Mouse (Mus musculus) forebrain, embryonic 16.5 days (tissue): ENCODE measurements at regions not wholly inside any gene's neighbourhood (a gene's known extent, or its start where the extent isn't known, plus 50 kb on each side); places are given as distances from the start of the nearest gene placed in this dataset.

Experiments
- ATAC-seq: fragments of 200-750 bp; cut with Nextera tagmentation; 2 replicates; pipeline ENCODE4 v1.8.0; 2017; ENCODE audit warnings: mild to moderate bottlenecking, moderate library complexity
- H3K27ac ChIP-seq: fragments of 300-500 bp; sonication (generic); 2 replicates; pipeline ENCODE4 v1.5.1; 2014; ENCODE audit warnings: low read length, control low read depth
- H3K27me3 ChIP-seq: fragments of 300-500 bp; sonication (generic); replicated peaks from 2 replicates; pipeline ENCODE4 v1.6.1; 2014; ENCODE audit warnings: low read length; ENCODE audit not compliant: control insufficient read depth, insufficient read depth
- H3K36me3 ChIP-seq: fragments of 300-500 bp; sonication (generic); 2 replicates; pipeline ENCODE4 v1.6.1; 2014; ENCODE audit not compliant: control insufficient read depth, insufficient read depth
- H3K4me1 ChIP-seq: fragments of 300-500 bp; sonication (generic); replicated peaks from 2 replicates; pipeline ENCODE4 v1.6.1; 2014; ENCODE audit warnings: low read length; ENCODE audit not compliant: control insufficient read depth, insufficient read depth
- H3K4me2 ChIP-seq: fragments of 300-500 bp; sonication (generic); 2 replicates; pipeline ENCODE4 v1.6.1; 2014; ENCODE audit warnings: mild to moderate bottlenecking, low read length, control low read depth
- H3K4me3 ChIP-seq: fragments of 300-500 bp; sonication (generic); replicated peaks from 2 replicates; pipeline ENCODE4 v1.5.1; 2014; ENCODE audit warnings: mild to moderate bottlenecking, low read length, control low read depth
- H3K9ac ChIP-seq: fragments of 300-500 bp; sonication (generic); replicated peaks from 2 replicates; pipeline ENCODE4 v1.6.1; 2014; ENCODE audit warnings: low read depth, low read length, control low read depth
- H3K9me3 ChIP-seq: fragments of 300-500 bp; sonication (generic); 2 replicates; pipeline ENCODE4 v1.6.1; 2016; ENCODE audit warnings: low read length; ENCODE audit not compliant: control insufficient read depth
- WGBS: fragments of 180-500 bp; shearing (Covaris S2); extraction: QIAGEN DNeasy Blood & Tissue Kit; methylation state at CpG from one replicate; pipeline ENCODE4 v1.1.7; 2014; 5-methylcytosine and 5-hydroxymethylcytosine counted together

DNA sequence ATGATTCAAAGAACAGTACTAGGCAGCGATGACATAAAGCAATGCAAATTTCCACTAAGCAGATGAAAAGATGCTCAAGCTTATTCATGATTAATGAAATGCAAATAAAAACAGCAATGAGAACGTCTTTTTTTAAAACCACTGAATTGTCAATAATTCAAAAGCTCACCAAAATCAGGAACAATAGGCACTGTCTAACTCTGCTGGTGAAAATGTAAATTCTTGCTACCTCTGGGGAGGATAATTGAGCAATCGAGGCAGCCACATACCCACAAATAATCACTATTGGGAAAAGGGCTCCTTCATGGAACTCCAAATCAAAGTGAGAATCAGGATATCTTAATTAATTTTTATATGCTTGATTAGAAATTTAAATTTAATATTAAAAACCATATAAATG is 663.3 kb downstream of the Smarca1 start:
- Histone ChIP-seq H3K4me1 (no peaks in the 10 kb centered on the region), H3K9ac (no peak overlapping the region), H3K36me3 (no peaks in the 10 kb centered on the region), H3K4me2 (no peak overlapping the region), H3K9me3 (no peaks in the 10 kb centered on the region), H3K27me3 (no peaks in the 10 kb centered on the region), H3K4me3 (no peak overlapping the region), H3K27ac (no peak overlapping the region)
- ATAC-seq: peak; percentile 55
- whole genome bisulfite sequencing: 20% methylated on average over 3 of the region's 3 CpGs

DNA sequence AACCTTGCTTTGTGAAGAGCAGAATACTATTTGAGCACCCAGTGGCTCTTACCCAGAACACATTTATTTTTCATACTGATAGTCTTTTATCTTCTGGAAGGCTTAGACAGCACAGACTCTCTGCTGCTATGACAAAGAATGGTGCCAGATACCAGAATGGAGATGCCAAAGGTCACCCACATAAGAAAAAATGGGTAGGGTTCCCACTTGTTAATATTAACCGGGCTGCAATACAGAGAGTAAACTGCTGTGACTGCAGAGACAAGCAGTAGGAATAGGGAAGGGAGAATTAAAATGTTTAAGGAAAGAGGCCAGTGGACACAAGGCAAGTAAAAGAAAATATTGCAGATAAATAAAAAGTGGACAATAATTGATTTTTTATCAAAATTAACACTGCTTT is 709.9 kb downstream of the Smarca1 start:
- Histone ChIP-seq H3K4me1 (no peaks in the 10 kb centered on the region), H3K9ac (no peak overlapping the region), H3K27me3 (no peaks in the 10 kb centered on the region), H3K4me3 (no peak overlapping the region), H3K4me2 (no peak overlapping the region), H3K36me3 (no peaks in the 10 kb centered on the region), H3K9me3 (no peaks in the 10 kb centered on the region), H3K27ac (no peak overlapping the region)
- ATAC-seq: no peak
- WGBS: 86% methylated on average over 1 of the region's 1 CpGs

DNA sequence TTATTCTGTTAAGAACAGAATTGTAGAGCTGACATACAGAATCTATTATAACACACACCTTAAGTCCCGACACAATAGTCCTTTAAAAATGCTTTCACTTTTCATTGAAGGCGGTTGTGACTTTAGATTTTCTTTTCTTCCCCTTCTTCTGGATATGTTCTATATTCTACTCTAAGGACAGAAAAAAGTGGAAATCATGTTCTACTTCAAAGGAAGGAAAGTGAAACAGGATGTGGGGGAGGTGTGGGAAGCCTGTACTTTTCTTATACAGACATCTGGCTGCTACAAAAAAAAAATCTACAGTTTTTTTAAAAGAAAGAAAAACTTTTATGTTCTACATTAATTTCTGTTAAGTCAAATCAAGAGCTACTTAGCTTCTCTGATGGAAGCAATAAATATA is 735.0 kb downstream of the Smarca1 start:
- Histone ChIP-seq H3K4me2 (no peak overlapping the region), H3K27ac (no peak overlapping the region), H3K36me3 (no peaks in the 10 kb centered on the region), H3K9me3 (no peaks in the 10 kb centered on the region), H3K4me1 (no peaks in the 10 kb centered on the region), H3K4me3 (no peak overlapping the region), H3K27me3 (no peaks in the 10 kb centered on the region), H3K9ac (no peak overlapping the region)
- WGBS: 88% methylated on average over 2 of the region's 2 CpGs
- ATAC-seq: no peak

DNA sequence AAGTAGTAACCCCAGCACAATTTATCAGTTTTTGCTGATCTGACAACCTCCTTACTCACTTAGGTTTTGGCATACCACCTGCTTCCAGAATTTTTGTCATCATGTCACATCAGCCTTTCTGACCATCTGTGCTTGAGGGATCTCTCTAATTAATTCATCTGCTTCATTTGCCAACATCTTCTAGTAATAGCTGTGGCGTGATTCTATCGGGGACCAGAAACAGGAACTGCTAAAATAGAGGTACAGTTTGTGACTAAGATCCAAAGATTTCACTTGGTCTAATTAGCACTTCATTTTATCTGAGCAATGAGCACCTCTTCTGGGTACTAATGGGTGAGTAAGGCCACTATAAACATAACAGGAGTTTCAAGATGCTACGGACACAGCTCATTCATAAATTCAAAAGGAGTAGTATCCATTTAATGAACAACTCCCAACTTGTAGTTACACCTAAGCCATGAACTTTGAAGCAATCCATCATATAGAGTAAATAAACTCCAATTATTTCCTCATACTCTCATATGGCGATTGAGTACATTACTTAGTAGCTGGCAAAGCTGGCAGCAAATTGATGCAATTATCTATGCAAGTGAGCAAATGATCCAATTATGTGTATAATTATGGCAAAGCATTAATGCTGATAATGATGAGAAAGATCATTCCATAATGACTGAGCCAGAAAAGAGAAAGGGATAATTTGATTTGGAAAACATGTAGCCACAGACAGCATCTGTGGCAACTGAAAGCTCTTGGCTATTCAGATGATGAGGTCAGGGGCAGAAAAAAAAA is 768.4 kb downstream of the Smarca1 start:
- peak; percentile 80 for ATAC-seq
- H3K36me3 ChIP-seq: no peaks in the 10 kb centered on the region
- no peaks in the 10 kb centered on the region for H3K27me3 ChIP-seq
- H3K4me3 ChIP-seq: no peak overlapping the region
- H3K4me1 ChIP-seq: no peaks in the 10 kb centered on the region
- WGBS: 50% methylated on average over 4 of the region's 4 CpGs
- no peak overlapping the region for H3K4me2 ChIP-seq
- no peak overlapping the region for H3K27ac ChIP-seq
- no peak overlapping the region for H3K9ac ChIP-seq
- H3K9me3 ChIP-seq: no peaks in the 10 kb centered on the region
